Mouse (Mus musculus): Measurements from ENCODE around the gene Upf2.

- TF ChIP-seq CTCF (IDR thresholded peaks at IDR 0.05) (no peak), POLR2A (IDR thresholded peaks at IDR 0.05; ENCODE audit: insufficient read depth, low read depth, low read length) (no peak)
Measured at GRCm38 (mm10) chr2:5943071-5943470, 8.2 kb upstream of the Upf2 start.

Measured in heart, adult 2 months (tissue).